11 mouse cellular contexts compared by ENCODE assay signal in genomic region chr5:103008894-103009293, GRCm38 (mm10).
DNase-seq lines count a peak whose midpoint lies in the region; ATAC-seq and TF ChIP-seq lines count a peak whose summit lies in the region.
"Had no signal": no experiment of that assay in that cellular context is flagged by ENCODE, and none has a peak within 500 bp of the region (broad histone marks: within the 10 kb centered on the region; RNA-seq: fewer than 3 reads in every experiment).

No protein-coding gene starts in this region.

- intact Hi-C loops in left cerebral cortex, postnatal 4 days (cut with DNase I): no loop called here

- peak; percentile 39 for DNase-seq in layer of hippocampus, adult 11-12 months (ENCODE audit: low spot score)
- no peak for DNase-seq in layer of hippocampus, postnatal 36 days
- DNase-seq in cerebellum, adult 2 months: peak; percentile 78 to 86
- DNase-seq in cerebellum, postnatal 36 days: peak; percentile 71 to 86
- DNase-seq in left cerebral cortex, postnatal 4 days: peak; percentile 71
- DNase-seq in liver, postnatal 0 days: no peak
- DNase-seq: gastrocnemius, postnatal 25 days; layer of hippocampus, adult 9-11 months had no signal

- no peak for TF ChIP-seq CTCF in cerebellum, adult 2 months (IDR thresholded peaks at IDR 0.05; ENCODE audit: borderline replicate concordance, insufficient read depth, low read depth, low read length)
- no peak for TF ChIP-seq CTCF in liver, postnatal 0 days (IDR thresholded peaks at IDR 0.05; ENCODE audit: low read depth)

- H3K4me2 ChIP-seq in liver, postnatal 0 days (ENCODE audit: low read depth, low read length): no peak overlapping the region
- H3K4me2 ChIP-seq: stomach, embryonic 15.5 days had no signal

- H3K9ac ChIP-seq in liver, postnatal 0 days (replicated peaks): no peak overlapping the region
- H3K9ac ChIP-seq: liver, embryonic 14.5 days; stomach, embryonic 15.5 days had no signal

- TF ChIP-seq EP300 in liver, postnatal 0 days (IDR thresholded peaks at IDR 0.05; ENCODE audit: low read depth): no peak

- H3K9me3 ChIP-seq in liver, postnatal 0 days (ENCODE audit: low read length): no peaks in the 10 kb centered on the region
- H3K9me3 ChIP-seq: stomach, embryonic 15.5 days had no signal

- WGBS in cerebellum, adult 2 months: 24% methylated on average over 4 of the region's 4 CpGs
- WGBS in liver, postnatal 0 days (ENCODE audit: insufficient replicate concordance): 77% methylated on average over 4 of the region's 4 CpGs

- H3K4me3 ChIP-seq in cerebellum, adult 2 months (replicated peaks; ENCODE audit: insufficient read depth, low read depth, low read length): no peak overlapping the region
- H3K4me3 ChIP-seq in liver, postnatal 0 days (ENCODE audit: low read depth, low read length): no peak overlapping the region
- H3K4me3 ChIP-seq: stomach, embryonic 15.5 days had no signal

- H3K27ac ChIP-seq in cerebellum, adult 2 months (ENCODE audit: insufficient read depth, low read length): no peak overlapping the region
- H3K27ac ChIP-seq in liver, postnatal 0 days (ENCODE audit: low read depth): no peak overlapping the region
- H3K27ac ChIP-seq: liver, embryonic 14.5 days; stomach, embryonic 15.5 days had no signal

- ATAC-seq in monocyte, adult 5-6 weeks (replicated peaks; ENCODE audit: insufficient number of reproducible peaks, low FRiP score, low TSS enrichment, poor library complexity, severe bottlenecking): no peak
- no peak for ATAC-seq in liver, postnatal 0 days

- peaks cover 4% of the 10 kb centered on the region for H3K4me1 ChIP-seq in cerebellum, adult 2 months (ENCODE audit: control insufficient read depth, insufficient read depth, low read length)
- no peaks in the 10 kb centered on the region for H3K4me1 ChIP-seq in liver, postnatal 0 days (ENCODE audit: insufficient read depth)
- H3K4me1 ChIP-seq: stomach, embryonic 15.5 days had no signal

- no peaks in the 10 kb centered on the region for H3K36me3 ChIP-seq in liver, postnatal 0 days (replicated peaks; ENCODE audit: insufficient read depth, low read length)
- H3K36me3 ChIP-seq: stomach, embryonic 15.5 days had no signal

- no peaks in the 10 kb centered on the region for H3K27me3 ChIP-seq in cerebellum, adult 2 months (ENCODE audit: control insufficient read depth, insufficient read depth, low read length)
- H3K27me3 ChIP-seq in liver, postnatal 0 days (ENCODE audit: insufficient read depth, low read length): no peaks in the 10 kb centered on the region
- H3K27me3 ChIP-seq: stomach, embryonic 15.5 days had no signal

- no peak for TF ChIP-seq POLR2A in cerebellum, adult 2 months (IDR thresholded peaks at IDR 0.05; ENCODE audit: borderline replicate concordance, insufficient read depth, low read length)

Comparison
In these comparisons a context has a peak if more than half of its experiments do, and no peak if none do; other contexts are left out.
1. DNase-seq: peak in layer of hippocampus, adult 11-12 months (single experiment), cerebellum, adult 2 months (2 of 2), cerebellum, postnatal 36 days (2 of 2) and left cerebral cortex, postnatal 4 days (single experiment); none in layer of hippocampus, postnatal 36 days (0 of 2) and liver, postnatal 0 days (single experiment).